Mouse (Mus musculus) embryonic facial prominence, embryonic 12.5 days (tissue): ENCODE measurements around the gene Olfr332. TPM values are rescaled to one million over a fixed set of nuclear protein-coding genes. Genes with fewer than 3 reads are reported as not detected.
"Not testable (repeated sequence)": the region's sequence is repeated elsewhere in the genome, so short reads cannot be mapped to it uniquely, and the experiment has no call there.

Experiments used
- ATAC-seq: fragments of 200-750 bp; cut with Nextera tagmentation; 2 replicates; pipeline ENCODE4 v1.8.0; 2017; ENCODE audit not compliant: insufficient number of reproducible peaks, insufficient read depth, low FRiP score, low TSS enrichment
- H3K27ac ChIP-seq: fragments of 300-500 bp; sonication (generic); 2 replicates; pipeline ENCODE4 v1.5.1; 2016; ENCODE audit warnings: mild to moderate bottlenecking
- H3K27me3 ChIP-seq: fragments of 300-500 bp; sonication (generic); 2 replicates; pipeline ENCODE4 v1.6.1; 2016; ENCODE audit warnings: mild to moderate bottlenecking, moderate library complexity
- H3K36me3 ChIP-seq: fragments of 300-500 bp; sonication (generic); 2 replicates; pipeline ENCODE4 v1.6.1; 2016; ENCODE audit warnings: mild to moderate bottlenecking
- H3K4me1 ChIP-seq: fragments of 300-500 bp; sonication (generic); 2 replicates; pipeline ENCODE4 v1.6.1; 2016
- H3K4me2 ChIP-seq: fragments of 300-500 bp; sonication (generic); replicated peaks from 2 replicates; pipeline ENCODE4 v1.6.1; 2016; ENCODE audit warnings: mild to moderate bottlenecking, moderate library complexity
- H3K4me3 ChIP-seq: fragments of 300-500 bp; sonication (generic); 2 replicates; pipeline ENCODE4 v1.5.1; 2016; ENCODE audit warnings: mild to moderate bottlenecking
- H3K9ac ChIP-seq: fragments of 300-500 bp; sonication (generic); 2 replicates; pipeline ENCODE4 v1.6.1; 2016; ENCODE audit warnings: mild to moderate bottlenecking, moderate library complexity
- H3K9me3 ChIP-seq: fragments of 300-500 bp; sonication (generic); 2 replicates; pipeline ENCODE4 v1.6.1; 2016; ENCODE audit warnings: mild to moderate bottlenecking, moderate library complexity
- WGBS: fragments of 180-500 bp; shearing (Covaris S2); methylation state at CpG from one replicate; pipeline ENCODE4 v1.1.7; 2016; 5-methylcytosine and 5-hydroxymethylcytosine counted together
- polyA plus RNA-seq: library from polyadenylated mRNA; unstranded; fragments of >200 nt; fragmentation: Nextera tagmentation; extraction: Ambion mirVana; gene quantifications from 2 replicates; pipeline ENCODE4 v1.2.1, GENCODE M21; 2016

Gene Olfr332
- polyA plus RNA-seq: not detected in 2 replicates

DNA sequence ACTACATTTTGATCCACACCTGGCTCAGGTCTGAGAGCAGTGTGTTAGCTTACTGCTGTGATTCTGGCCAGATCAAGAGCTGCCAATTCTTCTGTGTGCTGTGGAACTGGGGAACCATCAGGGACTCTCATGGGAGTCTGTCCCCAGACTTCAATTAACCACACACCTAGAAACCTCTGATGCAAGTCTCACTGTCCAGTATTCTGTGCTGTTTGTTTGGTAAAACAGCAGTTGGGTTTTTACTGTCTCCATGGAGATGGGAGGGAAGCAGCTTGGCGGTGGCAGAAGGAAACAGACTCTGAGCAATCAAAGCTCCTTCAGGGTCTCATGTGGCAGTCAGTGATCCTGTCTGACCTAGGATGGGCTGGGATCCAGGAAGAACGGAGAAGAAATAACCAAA is at the start of gene Olfr332:
Olfr332 (minus strand) TSS at position 101 of the 400 bp plus-strand sequence.
- Histone ChIP-seq H3K4me2 (no peak within 1 kb of the TSS), H3K9ac (no peak within 1 kb of the TSS), H3K36me3 (no peaks in the 10 kb centered on the region), H3K27me3 (no peaks in the 10 kb centered on the region), H3K4me3 (no peak within 1 kb of the TSS), H3K27ac (no peak within 1 kb of the TSS), H3K4me1 (no peaks in the 10 kb centered on the region), H3K9me3 (no peaks in the 10 kb centered on the region)
- 86% methylated on average over 2 of the region's 2 CpGs for WGBS
- ATAC-seq: no peak

- H3K27me3 ChIP-seq, H3K4me1 ChIP-seq, H3K36me3 ChIP-seq, H3K4me2 ChIP-seq, H3K27ac ChIP-seq, H3K9me3 ChIP-seq, H3K4me3 ChIP-seq, ATAC-seq, H3K9ac ChIP-seq: not testable (repeated sequence)
Observed at GRCm38 (mm10) chr11:58534736-58535135, 42.4 kb upstream of the Olfr332 start, which contains the start of gene Olfr330. Gene Olfr330, minus strand, starts transcription at chr11:58534836.

GRCm38 (mm10) chr11:58519756-58520155 is 27.4 kb upstream of the Olfr332 start:
- not testable (repeated sequence) for H3K4me3 ChIP-seq, H3K4me1 ChIP-seq, H3K27me3 ChIP-seq, H3K27ac ChIP-seq, H3K4me2 ChIP-seq, H3K9me3 ChIP-seq, H3K36me3 ChIP-seq, H3K9ac ChIP-seq, ATAC-seq
- 90% methylated on average over 9 of the region's 9 CpGs for WGBS

DNA sequence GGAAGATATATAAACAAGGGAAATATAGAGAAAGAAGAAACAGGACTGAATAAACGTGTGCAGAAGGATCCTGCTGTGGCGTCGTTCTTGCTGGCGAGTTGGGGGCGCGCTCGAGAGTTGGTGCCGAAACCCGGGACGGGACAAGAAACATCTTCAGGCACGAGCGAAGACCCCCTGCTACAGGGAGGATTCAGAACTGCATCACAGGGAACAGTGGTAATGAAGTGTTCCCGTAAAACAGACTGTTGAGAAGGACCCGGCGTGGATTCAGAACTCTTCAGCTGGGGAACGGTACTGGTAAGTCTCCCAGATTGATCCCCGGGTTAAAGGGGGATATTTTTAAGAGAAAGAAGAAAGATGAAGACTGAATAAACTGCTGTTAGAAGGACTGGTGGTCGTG is 26.6 kb upstream of the Olfr332 start:
- H3K4me2 ChIP-seq, H3K4me3 ChIP-seq, H3K27me3 ChIP-seq, H3K9ac ChIP-seq, H3K9me3 ChIP-seq, ATAC-seq, H3K36me3 ChIP-seq, H3K4me1 ChIP-seq, H3K27ac ChIP-seq: not testable (repeated sequence)
- 94% methylated on average over 18 of the region's 18 CpGs for WGBS

DNA sequence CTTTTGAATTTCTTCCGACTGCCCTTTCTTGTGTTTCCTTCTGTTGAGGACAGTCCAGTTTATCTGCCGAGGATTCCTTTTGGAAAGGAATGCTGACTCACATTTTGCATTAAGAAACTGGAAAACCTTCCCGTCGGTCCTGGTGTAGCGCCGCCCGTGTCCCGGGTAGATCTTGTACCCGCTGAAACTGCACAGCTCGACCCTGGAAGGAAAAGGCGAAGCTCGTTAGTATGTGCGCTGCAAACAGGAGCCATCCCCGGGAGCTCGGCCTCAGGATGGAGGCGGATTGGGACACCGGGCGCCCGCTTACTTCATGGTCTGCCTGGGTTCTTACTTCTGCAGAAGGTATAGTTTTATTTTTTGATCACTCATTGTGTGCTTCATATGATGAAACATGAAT is 16.7 kb upstream of the Olfr332 start:
- H3K9me3 ChIP-seq, H3K27me3 ChIP-seq: not testable (repeated sequence)

GRCm38 (mm10) chr11:58502472-58502871 is 10.1 kb upstream of the Olfr332 start, which contains the start of gene Olfr331:
Gene Olfr331, minus strand, starts transcription at chr11:58502572.
- not testable (repeated sequence) for H3K4me2 ChIP-seq, H3K36me3 ChIP-seq, H3K27ac ChIP-seq, H3K4me1 ChIP-seq, H3K4me3 ChIP-seq, H3K9ac ChIP-seq, ATAC-seq, H3K9me3 ChIP-seq, H3K27me3 ChIP-seq

More for the DNA sequence above, 16.7 kb upstream of the Olfr332 start:
- ATAC-seq, H3K27ac ChIP-seq, H3K9ac ChIP-seq, H3K4me3 ChIP-seq, H3K4me2 ChIP-seq, H3K36me3 ChIP-seq, H3K4me1 ChIP-seq: not testable (repeated sequence)
- WGBS: 86% methylated on average over 19 of the region's 19 CpGs

GRCm38 (mm10) chr11:58499290-58499689 is 6.9 kb upstream of the Olfr332 start:
- no peaks in the 10 kb centered on the region for H3K4me1 ChIP-seq
- H3K27ac ChIP-seq: no peak overlapping the region
- no peak overlapping the region for H3K9ac ChIP-seq
- H3K9me3 ChIP-seq: no peaks in the 10 kb centered on the region
- no peaks in the 10 kb centered on the region for H3K36me3 ChIP-seq
- no peak overlapping the region for H3K4me2 ChIP-seq
- H3K4me3 ChIP-seq: no peak overlapping the region
- H3K27me3 ChIP-seq: no peaks in the 10 kb centered on the region
- no peak for ATAC-seq
- WGBS: 45% methylated on average over 3 of the region's 3 CpGs

- no peak for ATAC-seq
- Histone ChIP-seq H3K36me3 (no peaks in the 10 kb centered on the region), H3K4me3 (no peak overlapping the region), H3K9me3 (no peaks in the 10 kb centered on the region), H3K27me3 (no peaks in the 10 kb centered on the region), H3K9ac (no peak overlapping the region), H3K4me2 (no peak overlapping the region), H3K27ac (no peak overlapping the region), H3K4me1 (no peaks in the 10 kb centered on the region)
- 82% methylated on average over 9 of the region's 9 CpGs for WGBS
Observed at GRCm38 (mm10) chr11:58498761-58499160, 6.4 kb upstream of the Olfr332 start.

GRCm38 (mm10) chr11:58462170-58462569 is 30.2 kb downstream of the Olfr332 start, which contains the start of gene Olfr30:
Gene Olfr30, minus strand, starts transcription at chr11:58462270.
- Histone ChIP-seq H3K27ac (no peak within 1 kb of the TSS), H3K36me3 (no peaks in the 10 kb centered on the region), H3K4me3 (no peak within 1 kb of the TSS), H3K4me2 (no peak within 1 kb of the TSS), H3K9me3 (no peaks in the 10 kb centered on the region), H3K27me3 (no peaks in the 10 kb centered on the region), H3K4me1 (no peaks in the 10 kb centered on the region), H3K9ac (no peak within 1 kb of the TSS)
- ATAC-seq: no peak

GRCm38 (mm10) chr11:58453592-58453991 is 38.8 kb downstream of the Olfr332 start:
- peak; percentile 85 for ATAC-seq
- 0 out of 2 replicates have a peak, but pooled peaks cover 3% of the 10 kb centered on the region for H3K9me3 ChIP-seq
- H3K4me3 ChIP-seq: no peak overlapping the region
- H3K4me2 ChIP-seq: no peak overlapping the region
- H3K4me1 ChIP-seq: peaks cover 13% of the 10 kb centered on the region
- 0 out of 2 replicates have a peak overlapping the region, but pooled peaks have one; percentile 37 for H3K27ac ChIP-seq
- no peak overlapping the region for H3K9ac ChIP-seq
- WGBS: 16% methylated on average over 4 of the region's 4 CpGs
- no peaks in the 10 kb centered on the region for H3K27me3 ChIP-seq
- H3K36me3 ChIP-seq: no peaks in the 10 kb centered on the region

DNA sequence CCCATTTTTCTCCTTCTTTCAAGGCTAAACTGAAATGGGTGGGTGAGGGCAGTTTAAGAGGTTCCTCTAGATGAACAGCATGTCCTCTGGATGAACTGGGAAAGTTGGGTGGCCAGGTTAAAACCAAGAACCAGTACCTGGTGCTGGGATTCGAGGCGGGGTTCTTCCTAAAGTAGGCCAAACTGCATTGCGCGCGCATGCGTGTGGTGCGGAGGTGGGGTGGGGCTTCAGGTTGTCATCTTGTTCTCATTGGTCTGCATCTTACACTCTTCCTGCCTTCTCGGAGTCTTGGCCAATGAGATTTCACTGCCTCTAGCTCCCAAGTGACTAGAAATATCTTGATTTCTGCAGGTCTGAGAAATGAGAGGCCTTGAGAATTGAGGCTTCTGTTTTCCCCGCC is 39.6 kb downstream of the Olfr332 start, which contains the start of gene Lypd9:
Lypd9 (minus strand) TSS at position 165 of the 400 bp plus-strand sequence.
- H3K4me3 ChIP-seq: no peak within 1 kb of the TSS
- ATAC-seq: no peak
- no peak within 1 kb of the TSS for H3K9ac ChIP-seq
- no peaks in the 10 kb centered on the region for H3K27me3 ChIP-seq
- no peak within 1 kb of the TSS for H3K4me2 ChIP-seq
- H3K9me3 ChIP-seq: 0 out of 2 replicates have a peak, but pooled peaks cover 3% of the 10 kb centered on the region
- H3K36me3 ChIP-seq: no peaks in the 10 kb centered on the region
- H3K27ac ChIP-seq: 0 out of 2 replicates have a peak within 1 kb of the TSS, but pooled peaks have one; percentile 37
- H3K4me1 ChIP-seq: peaks cover 13% of the 10 kb centered on the region
- WGBS: 93% methylated on average over 9 of the region's 9 CpGs
